Mouse (Mus musculus) naive thymus-derived CD4-positive, alpha-beta T cell, adult 2 months (primary cell): ENCODE results near the gene Tssk2.

ENCODE experiments used
- DNase-seq: peaks from one replicate; pipeline ENCODE4 v3.0.0-alpha.2; 2011; ENCODE audit warnings: low read depth

Tssk2 gene

GRCm38 (mm10) chr16:17911052-17911595, 12.7 kb downstream of the Tssk2 start, which contains the start of gene Ess2:
Gene Ess2, minus strand, starts transcription at chr16:17911348.
- DNase-seq = peak; percentile 97

GRCm38 (mm10) chr16:17914307-17915249, 16.1 kb downstream of the Tssk2 start, which contains the start of gene Gsc2:
Gene Gsc2, minus strand, starts transcription at chr16:17915059.
- DNase-seq = peak; percentile 46

GRCm38 (mm10) chr16:17920586-17920985, 22.1 kb downstream of the Tssk2 start:
- DNase-seq = no peak

GRCm38 (mm10) chr16:17921325-17922162, 23.1 kb downstream of the Tssk2 start:
- DNase-seq = peak; percentile 97

- no peak for DNase-seq
Observed at GRCm38 (mm10) chr16:17922163-17922538, 23.7 kb downstream of the Tssk2 start.

GRCm38 (mm10) chr16:17927351-17928082, 29.1 kb downstream of the Tssk2 start:
- peak; percentile 50 for DNase-seq

- DNase-seq = peak; percentile 59
Observed at GRCm38 (mm10) chr16:17928087-17928580, 29.7 kb downstream of the Tssk2 start, which contains the start of gene Slc25a1. Gene Slc25a1, minus strand, starts transcription at chr16:17928219.

- peak; percentile 89 for DNase-seq
Observed at GRCm38 (mm10) chr16:17928627-17929104, 30.2 kb downstream of the Tssk2 start.

GRCm38 (mm10) chr16:17929211-17929610, 30.8 kb downstream of the Tssk2 start:
- DNase-seq = no peak

- no peak for DNase-seq
Observed at GRCm38 (mm10) chr16:17929631-17930030, 31.2 kb downstream of the Tssk2 start.

GRCm38 (mm10) chr16:17931906-17932460, 33.5 kb downstream of the Tssk2 start:
- no peak for DNase-seq

- no peak for DNase-seq
Observed at GRCm38 (mm10) chr16:17933594-17934444, 35.4 kb downstream of the Tssk2 start.

GRCm38 (mm10) chr16:17934445-17934910, 36.0 kb downstream of the Tssk2 start:
- DNase-seq = peak; percentile 46

- DNase-seq = no peak
Observed at GRCm38 (mm10) chr16:17936776-17937175, 38.3 kb downstream of the Tssk2 start.

- DNase-seq = no peak
Observed at GRCm38 (mm10) chr16:17938187-17938586, 39.8 kb downstream of the Tssk2 start.

- DNase-seq = peak; percentile 82
Observed at GRCm38 (mm10) chr16:17938821-17939220, 40.4 kb downstream of the Tssk2 start.

- no peak for DNase-seq
Observed at GRCm38 (mm10) chr16:17939255-17939751, 40.9 kb downstream of the Tssk2 start.

GRCm38 (mm10) chr16:17943466-17943865, 45.0 kb downstream of the Tssk2 start:
- no peak for DNase-seq

- no peak for DNase-seq
Observed at GRCm38 (mm10) chr16:17945081-17945831, 46.8 kb downstream of the Tssk2 start.
